Comparison of ENCODE assay signal across 7 mouse cellular contexts in the genomic region with DNA sequence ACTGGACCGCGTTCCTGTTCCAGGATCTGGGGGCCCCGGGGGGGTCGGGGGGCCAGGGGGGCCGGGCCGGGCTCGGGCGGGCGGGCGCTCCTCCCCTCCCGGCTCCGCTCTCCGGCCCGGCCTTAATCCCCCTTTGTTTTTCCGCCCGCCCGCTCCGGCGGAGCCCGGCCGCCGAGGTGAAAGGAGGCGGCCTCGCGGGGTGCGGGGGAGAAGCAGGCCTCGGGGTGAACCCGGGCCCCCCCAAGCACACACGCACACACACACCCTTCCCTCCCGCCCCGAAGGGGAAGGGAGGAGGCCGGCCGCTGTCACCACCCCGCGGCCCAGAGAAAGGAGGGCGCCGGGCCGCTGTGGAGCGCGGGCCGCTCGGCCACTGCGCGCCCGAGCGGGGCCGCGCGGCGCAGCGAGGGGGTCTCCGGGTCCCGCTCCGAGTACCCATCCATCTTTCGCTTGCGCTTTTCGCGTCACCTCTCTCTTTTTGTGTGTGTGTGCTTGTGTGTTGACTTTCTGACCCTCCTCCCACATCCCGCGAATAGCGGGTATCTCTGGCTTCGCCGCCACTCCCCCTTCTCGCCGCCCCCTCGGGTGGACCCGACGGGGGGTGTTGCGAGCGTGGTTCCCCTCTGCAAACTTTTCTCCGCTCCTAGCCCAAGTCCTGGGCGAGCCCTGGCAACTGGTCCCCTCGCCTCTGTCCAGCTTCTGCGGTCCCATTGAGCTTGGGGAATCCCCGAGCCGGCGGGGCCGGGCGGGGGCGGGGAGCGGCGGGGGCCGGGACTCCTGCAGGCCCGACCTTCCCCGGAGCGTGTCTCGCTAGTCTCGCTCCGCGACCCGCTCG. TPM values are rescaled to one million over a fixed set of nuclear protein-coding genes. Genes with fewer than 3 reads are reported as not detected.
DNase-seq lines count a peak whose midpoint lies in the region; ATAC-seq and TF ChIP-seq lines count a peak whose summit lies in the region.

No protein-coding gene starts in this region.

- ATAC-seq in hindbrain, postnatal 0 days = peak; percentile 76
- ATAC-seq in limb, embryonic 13.5 days (ENCODE audit: low FRiP score, low read depth) = peak; percentile 64
- ATAC-seq in midbrain, embryonic 13.5 days = peak; percentile 73

- H3K4me3 ChIP-seq in hindbrain, postnatal 0 days (ENCODE audit: low read length) = peak overlapping the region; percentile 99
- peak overlapping the region; percentile 98 for H3K4me3 ChIP-seq in limb, embryonic 13.5 days
- H3K4me3 ChIP-seq in midbrain, embryonic 13.5 days (replicated peaks) = peak overlapping the region; percentile 99

- WGBS in hindbrain, postnatal 0 days = 2% methylated on average over 74 of the region's 92 CpGs
- under 1% methylated on average over 71 of the region's 92 CpGs for WGBS in limb, embryonic 13.5 days
- WGBS in midbrain, embryonic 13.5 days = under 1% methylated on average over 85 of the region's 92 CpGs

- peak overlapping the region; percentile 97 for H3K4me2 ChIP-seq in hindbrain, postnatal 0 days (ENCODE audit: low read depth, low read length)
- H3K4me2 ChIP-seq in limb, embryonic 13.5 days (replicated peaks) = peak overlapping the region; percentile 71
- peak overlapping the region; percentile 80 for H3K4me2 ChIP-seq in midbrain, embryonic 13.5 days (replicated peaks)

- peak; percentile 58 for DNase-seq in ZHBTc4 (ENCODE audit: low read depth, low spot score)
- peak; percentile 66 for DNase-seq in cerebellum, postnatal 10 days
- peak; percentile 82 for DNase-seq in gastrocnemius, adult 8-10 months (ENCODE audit: low spot score in 2 of 2)
- peak; percentile 61 for DNase-seq in hindbrain, postnatal 0 days (ENCODE audit: low spot score)
- DNase-seq in spleen, adult 12 weeks (ENCODE audit: low spot score) = peak; percentile 63

- peak overlapping the region; percentile 97 for H3K27ac ChIP-seq in hindbrain, postnatal 0 days
- H3K27ac ChIP-seq in limb, embryonic 13.5 days = peak overlapping the region; percentile 98
- H3K27ac ChIP-seq in midbrain, embryonic 13.5 days = peak overlapping the region; percentile 99

- peaks cover 19% of the 10 kb centered on the region for H3K4me1 ChIP-seq in hindbrain, postnatal 0 days (ENCODE audit: insufficient read depth, low read length)
- peaks cover 40% of the 10 kb centered on the region for H3K4me1 ChIP-seq in limb, embryonic 13.5 days
- peaks cover 54% of the 10 kb centered on the region for H3K4me1 ChIP-seq in midbrain, embryonic 13.5 days (replicated peaks)

- TF ChIP-seq CTCF in hindbrain, postnatal 0 days (IDR thresholded peaks at IDR 0.05; ENCODE audit: low read depth) = no peak

- peak overlapping the region; percentile 97 for H3K9ac ChIP-seq in hindbrain, postnatal 0 days (replicated peaks; ENCODE audit: low read length)
- H3K9ac ChIP-seq in limb, embryonic 13.5 days = peak overlapping the region; percentile 98
- H3K9ac ChIP-seq in midbrain, embryonic 13.5 days (replicated peaks) = peak overlapping the region; percentile 98

- no peaks in the 10 kb centered on the region for H3K27me3 ChIP-seq in hindbrain, postnatal 0 days (ENCODE audit: insufficient read depth, low read length)
- no peaks in the 10 kb centered on the region for H3K27me3 ChIP-seq in limb, embryonic 13.5 days
- H3K27me3 ChIP-seq in midbrain, embryonic 13.5 days = no peaks in the 10 kb centered on the region

- peaks cover 5% of the 10 kb centered on the region; the same call in 1 of the 2 replicates for H3K36me3 ChIP-seq in hindbrain, postnatal 0 days (ENCODE audit: insufficient read depth, low read length)
- peaks cover 8% of the 10 kb centered on the region for H3K36me3 ChIP-seq in limb, embryonic 13.5 days
- peaks cover 9% of the 10 kb centered on the region for H3K36me3 ChIP-seq in midbrain, embryonic 13.5 days

- no peaks in the 10 kb centered on the region for H3K9me3 ChIP-seq in hindbrain, postnatal 0 days (ENCODE audit: low read length)
- H3K9me3 ChIP-seq in limb, embryonic 13.5 days = no peaks in the 10 kb centered on the region
- H3K9me3 ChIP-seq in midbrain, embryonic 13.5 days = no peaks in the 10 kb centered on the region

RNA-seq across cellular contexts. Expression of a gene that starts 0.5 kb away (rescaled TPM):
- 100 to 1,000 TPM in 1 of 4 experiments, 10 to 100 TPM in 3; 98.6 to 102 (median 98.9) TPM for total RNA-seq in gastrocnemius, adult 8-10 months (2022)
- 32.7 and 33.5 TPM in 2 replicates for total RNA-seq in hindbrain, postnatal 0 days (2014; rRNA removed)
- polyA plus RNA-seq in hindbrain, postnatal 0 days (2015; fragmentation: Nextera tagmentation; extraction: Ambion mirVana) = 29.2 and 31.9 TPM in 2 replicates
- polyA plus RNA-seq in limb, embryonic 13.5 days (2015; fragmentation: Nextera tagmentation; extraction: Ambion mirVana) = 46.8 and 48.9 TPM in 2 replicates
- 67.2 and 70.1 TPM in 2 replicates for polyA plus RNA-seq in midbrain, embryonic 13.5 days (2015; fragmentation: Nextera tagmentation; extraction: Ambion mirVana)

RNA-seq across cellular contexts. Expression of a gene that starts 21.5 kb away (rescaled TPM):
- 10 to 100 TPM; 52.7 to 62.4 (median 59.0) TPM for total RNA-seq in gastrocnemius, adult 8-10 months (2022)
- total RNA-seq in hindbrain, postnatal 0 days (2014; rRNA removed) = 277 and 332 TPM in 2 replicates
- polyA plus RNA-seq in hindbrain, postnatal 0 days (2015; fragmentation: Nextera tagmentation; extraction: Ambion mirVana) = 124 and 130 TPM in 2 replicates
- 340 and 357 TPM in 2 replicates for polyA plus RNA-seq in limb, embryonic 13.5 days (2015; fragmentation: Nextera tagmentation; extraction: Ambion mirVana)
- polyA plus RNA-seq in midbrain, embryonic 13.5 days (2015; fragmentation: Nextera tagmentation; extraction: Ambion mirVana) = 313 and 341 TPM in 2 replicates

RNA-seq across cellular contexts. Expression of a gene that starts 29.2 kb away (rescaled TPM):
- 100 to 1,000 TPM; 108 to 156 (median 116) TPM for total RNA-seq in gastrocnemius, adult 8-10 months (2022)
- 33.6 and 44.6 TPM in 2 replicates for total RNA-seq in hindbrain, postnatal 0 days (2014; rRNA removed)
- polyA plus RNA-seq in hindbrain, postnatal 0 days (2015; fragmentation: Nextera tagmentation; extraction: Ambion mirVana) = 35.8 and 40.9 TPM in 2 replicates
- 37.2 and 37.7 TPM in 2 replicates for polyA plus RNA-seq in limb, embryonic 13.5 days (2015; fragmentation: Nextera tagmentation; extraction: Ambion mirVana)
- 40.6 and 46.1 TPM in 2 replicates for polyA plus RNA-seq in midbrain, embryonic 13.5 days (2015; fragmentation: Nextera tagmentation; extraction: Ambion mirVana)

Comparison
In these comparisons a context has a peak if more than half of its experiments do, and no peak if none do; other contexts are left out.
1. Peak in every context shown above with its lines: DNase-seq, ATAC-seq, H3K4me3 ChIP-seq and H3K27ac ChIP-seq.